Mouse (Mus musculus): ENCODE measurements around the gene Saysd1. TPM values are rescaled to one million over a fixed set of nuclear protein-coding genes. Genes with fewer than 3 reads are reported as not detected.

The Saysd1 gene
- polyA plus RNA-seq, 1 experiment from 2014 or later = 3.8 TPM

DNA sequence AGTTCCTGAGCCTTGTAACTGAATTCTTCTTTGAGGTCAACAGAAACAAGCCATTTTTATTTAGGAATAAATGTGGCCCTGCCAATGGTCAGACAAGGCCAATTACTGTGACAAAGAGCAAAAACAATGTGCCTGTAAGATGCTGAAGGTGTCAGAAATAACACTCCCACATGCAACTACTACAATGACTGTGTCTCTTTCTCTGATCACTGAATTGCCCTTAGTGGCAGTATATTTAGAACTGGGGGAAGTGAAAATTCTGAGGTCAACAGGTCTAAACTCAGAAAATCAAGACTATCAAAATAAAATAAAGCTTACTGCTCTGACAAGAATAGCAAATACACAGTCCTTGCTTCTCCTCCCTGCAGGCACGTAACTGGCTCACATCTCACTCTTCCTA, 63.6 kb downstream of the Saysd1 start:
- H3K27me3 ChIP-seq = no peaks in the 10 kb centered on the region
- H3K27ac ChIP-seq (replicated peaks) = no peak overlapping the region
- H3K4me3 ChIP-seq (replicated peaks) = no peak overlapping the region
- H3K4me2 ChIP-seq = no peak overlapping the region
- H3K36me3 ChIP-seq (replicated peaks) = no peaks in the 10 kb centered on the region
- WGBS (ENCODE audit: insufficient replicate concordance) = 64% methylated on average over 1 of the region's 1 CpGs
- H3K4me1 ChIP-seq (replicated peaks) = no peaks in the 10 kb centered on the region; the same call in 1 of the 2 replicates
- H3K9me3 ChIP-seq (replicated peaks) = no peaks in the 10 kb centered on the region
- no peak for ATAC-seq (ENCODE audit: insufficient read depth)
- no peak overlapping the region for H3K9ac ChIP-seq

DNA sequence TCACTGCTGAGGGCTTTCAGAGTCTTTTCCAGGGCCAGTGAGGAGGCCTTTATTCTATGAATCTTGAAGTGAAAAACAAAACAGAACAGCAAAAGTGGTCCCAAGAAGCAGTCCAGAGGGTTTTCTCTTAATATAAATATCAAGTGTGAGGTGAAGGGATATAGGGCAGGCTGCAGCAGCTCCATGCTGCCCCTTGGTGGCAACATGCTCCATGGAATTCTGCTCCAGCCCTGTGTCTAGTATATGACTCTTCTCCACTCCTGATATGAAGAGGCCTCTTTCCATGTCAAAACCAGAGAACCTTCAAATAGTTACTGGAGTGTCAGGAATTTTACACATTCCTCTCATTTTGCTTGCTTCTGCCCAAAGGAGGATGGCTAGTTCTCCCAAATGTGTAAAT, 67.7 kb downstream of the Saysd1 start:
- Histone ChIP-seq H3K36me3 (replicated peaks) (no peaks in the 10 kb centered on the region), H3K4me2 (no peak overlapping the region), H3K27me3 (no peaks in the 10 kb centered on the region), H3K9me3 (replicated peaks) (no peaks in the 10 kb centered on the region), H3K4me1 (replicated peaks) (no peaks in the 10 kb centered on the region), H3K9ac (no peak overlapping the region), H3K27ac (replicated peaks) (no peak overlapping the region), H3K4me3 (replicated peaks) (no peak overlapping the region)
- no peak for ATAC-seq (ENCODE audit: insufficient read depth)

DNA sequence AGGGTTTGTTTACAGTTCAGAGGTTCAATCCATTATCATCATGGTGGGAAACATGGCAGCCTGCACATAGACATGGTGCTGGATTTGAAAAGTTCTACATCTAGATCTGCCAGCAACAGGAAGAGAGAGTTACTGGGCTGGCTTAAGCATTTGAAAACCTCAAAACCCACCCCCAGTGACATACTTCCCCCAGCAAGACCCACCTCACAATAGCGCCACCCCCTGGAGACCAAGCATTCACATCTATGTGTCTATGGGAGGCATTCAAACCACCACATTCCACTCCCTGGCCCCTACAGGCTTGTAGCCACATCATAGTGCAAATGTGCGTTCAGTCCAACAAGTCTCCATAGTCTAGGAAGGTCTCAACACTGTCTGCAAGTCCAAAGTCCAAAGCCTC, 70.0 kb downstream of the Saysd1 start:
- Histone ChIP-seq H3K4me2 (no peak overlapping the region), H3K4me3 (replicated peaks) (no peak overlapping the region), H3K4me1 (replicated peaks) (no peaks in the 10 kb centered on the region), H3K9me3 (replicated peaks) (no peaks in the 10 kb centered on the region), H3K36me3 (replicated peaks) (no peaks in the 10 kb centered on the region), H3K27me3 (no peaks in the 10 kb centered on the region), H3K27ac (replicated peaks) (no peak overlapping the region), H3K9ac (no peak overlapping the region)
- WGBS (ENCODE audit: insufficient replicate concordance) = 60% methylated on average over 2 of the region's 2 CpGs
- no peak for ATAC-seq (ENCODE audit: insufficient read depth)

- Histone ChIP-seq H3K4me3 (replicated peaks) (no peak overlapping the region), H3K9me3 (replicated peaks) (no peaks in the 10 kb centered on the region), H3K36me3 (replicated peaks) (no peaks in the 10 kb centered on the region), H3K4me2 (no peak overlapping the region), H3K27me3 (no peaks in the 10 kb centered on the region), H3K9ac (no peak overlapping the region), H3K27ac (replicated peaks) (no peak overlapping the region), H3K4me1 (replicated peaks) (no peaks in the 10 kb centered on the region)
- WGBS (ENCODE audit: insufficient replicate concordance) = 33% methylated on average over 18 of the region's 18 CpGs
- no peak for ATAC-seq (ENCODE audit: insufficient read depth)
Measured at GRCm38 (mm10) chr14:20067293-20068074, 70.8 kb downstream of the Saysd1 start.

- no peak overlapping the region for H3K4me3 ChIP-seq (replicated peaks)
- H3K27me3 ChIP-seq = no peaks in the 10 kb centered on the region
- no peaks in the 10 kb centered on the region for H3K9me3 ChIP-seq (replicated peaks)
- H3K36me3 ChIP-seq (replicated peaks) = no peaks in the 10 kb centered on the region
- no peak for ATAC-seq (ENCODE audit: insufficient read depth)
- H3K27ac ChIP-seq (replicated peaks) = no peak overlapping the region
- H3K9ac ChIP-seq = no peak overlapping the region
- H3K4me1 ChIP-seq (replicated peaks) = no peaks in the 10 kb centered on the region
- no peak overlapping the region for H3K4me2 ChIP-seq
Measured at GRCm38 (mm10) chr14:20064771-20065170, 73.6 kb downstream of the Saysd1 start.

- no peak for ATAC-seq (ENCODE audit: insufficient read depth)
- 49% methylated on average over 2 of the region's 2 CpGs for WGBS (ENCODE audit: insufficient replicate concordance)
- H3K4me2 ChIP-seq = no peak overlapping the region
- H3K4me1 ChIP-seq (replicated peaks) = no peaks in the 10 kb centered on the region
- no peaks in the 10 kb centered on the region for H3K9me3 ChIP-seq (replicated peaks)
- H3K27me3 ChIP-seq = 0 out of 2 replicates have a peak, but pooled peaks cover 3% of the 10 kb centered on the region
- H3K27ac ChIP-seq (replicated peaks) = no peak overlapping the region
- no peaks in the 10 kb centered on the region for H3K36me3 ChIP-seq (replicated peaks)
- H3K9ac ChIP-seq = no peak overlapping the region
- H3K4me3 ChIP-seq (replicated peaks) = no peak overlapping the region
Measured at GRCm38 (mm10) chr14:20048481-20048835, 89.9 kb downstream of the Saysd1 start.

GRCm38 (mm10) chr14:20047814-20048480, 90.4 kb downstream of the Saysd1 start:
- Histone ChIP-seq H3K9ac (no peak overlapping the region), H3K36me3 (replicated peaks) (no peaks in the 10 kb centered on the region), H3K27me3 (0 out of 2 replicates have a peak, but pooled peaks cover 3% of the 10 kb centered on the region), H3K4me2 (no peak overlapping the region), H3K9me3 (replicated peaks) (no peaks in the 10 kb centered on the region), H3K4me1 (replicated peaks) (no peaks in the 10 kb centered on the region), H3K27ac (replicated peaks) (no peak overlapping the region), H3K4me3 (replicated peaks) (no peak overlapping the region)
- ATAC-seq (ENCODE audit: insufficient read depth) = no peak
- WGBS (ENCODE audit: insufficient replicate concordance) = 42% methylated on average over 3 of the region's 3 CpGs

GRCm38 (mm10) chr14:20047291-20047690, 91.0 kb downstream of the Saysd1 start:
- H3K27ac ChIP-seq (replicated peaks) = no peak overlapping the region

GRCm38 (mm10) chr14:20044036-20044435, 94.3 kb downstream of the Saysd1 start:
- Histone ChIP-seq H3K9me3 (replicated peaks) (no peaks in the 10 kb centered on the region), H3K27me3 (0 out of 2 replicates have a peak, but pooled peaks cover 3% of the 10 kb centered on the region), H3K4me1 (replicated peaks) (no peaks in the 10 kb centered on the region), H3K36me3 (replicated peaks) (no peaks in the 10 kb centered on the region), H3K27ac (replicated peaks) (no peak overlapping the region), H3K4me3 (replicated peaks) (no peak overlapping the region), H3K4me2 (no peak overlapping the region), H3K9ac (no peak overlapping the region)
- ATAC-seq (ENCODE audit: insufficient read depth) = no peak
- 72% methylated on average over 1 of the region's 1 CpGs for WGBS (ENCODE audit: insufficient replicate concordance)

More at GRCm38 (mm10) chr14:20047291-20047690, 91.0 kb downstream of the Saysd1 start:
- Histone ChIP-seq H3K4me3 (replicated peaks) (no peak overlapping the region), H3K9me3 (replicated peaks) (no peaks in the 10 kb centered on the region), H3K27me3 (0 out of 2 replicates have a peak, but pooled peaks cover 3% of the 10 kb centered on the region), H3K4me2 (no peak overlapping the region), H3K4me1 (replicated peaks) (no peaks in the 10 kb centered on the region), H3K36me3 (replicated peaks) (no peaks in the 10 kb centered on the region), H3K9ac (no peak overlapping the region)
- ATAC-seq (ENCODE audit: insufficient read depth) = no peak
- 36% methylated on average over 2 of the region's 2 CpGs for WGBS (ENCODE audit: insufficient replicate concordance)

- ATAC-seq (ENCODE audit: insufficient read depth) = no peak
- no peaks in the 10 kb centered on the region for H3K36me3 ChIP-seq (replicated peaks)
- no peaks in the 10 kb centered on the region for H3K4me1 ChIP-seq (replicated peaks)
- H3K27me3 ChIP-seq = 0 out of 2 replicates have a peak, but pooled peaks cover 3% of the 10 kb centered on the region
- H3K4me3 ChIP-seq (replicated peaks) = no peak overlapping the region
- 29% methylated on average over 2 of the region's 2 CpGs for WGBS (ENCODE audit: insufficient replicate concordance)
- H3K27ac ChIP-seq (replicated peaks) = no peak overlapping the region
- H3K4me2 ChIP-seq = no peak overlapping the region
- H3K9ac ChIP-seq = no peak overlapping the region
- H3K9me3 ChIP-seq (replicated peaks) = no peaks in the 10 kb centered on the region
Measured at GRCm38 (mm10) chr14:20041836-20042235, 96.5 kb downstream of the Saysd1 start.

DNA sequence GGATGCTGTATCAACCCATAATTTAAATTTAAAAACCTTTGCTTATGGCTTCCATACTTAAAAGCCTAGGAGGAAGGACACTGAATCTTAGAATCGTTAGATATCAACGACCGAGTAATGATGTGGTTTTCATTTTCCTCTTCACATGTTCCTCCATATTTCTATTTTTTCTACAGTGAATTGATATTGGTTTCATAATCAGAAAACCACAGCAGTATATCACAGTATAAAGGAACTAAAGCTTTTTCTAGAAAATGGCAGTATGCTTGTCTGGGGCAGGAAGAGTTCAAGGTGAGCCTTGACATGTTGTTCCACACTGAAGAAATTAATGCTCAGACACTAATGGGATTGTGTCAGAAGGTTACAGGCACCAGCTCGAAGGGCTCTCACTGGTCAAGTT, 97.4 kb downstream of the Saysd1 start:
- H3K27ac ChIP-seq (replicated peaks) = no peak overlapping the region
- H3K9ac ChIP-seq = no peak overlapping the region
- no peaks in the 10 kb centered on the region for H3K9me3 ChIP-seq (replicated peaks)
- no peak overlapping the region for H3K4me3 ChIP-seq (replicated peaks)
- H3K4me1 ChIP-seq (replicated peaks) = no peaks in the 10 kb centered on the region
- no peak overlapping the region for H3K4me2 ChIP-seq
- WGBS (ENCODE audit: insufficient replicate concordance) = 57% methylated on average over 4 of the region's 4 CpGs
- H3K27me3 ChIP-seq = 0 out of 2 replicates have a peak, but pooled peaks cover 3% of the 10 kb centered on the region
- H3K36me3 ChIP-seq (replicated peaks) = no peaks in the 10 kb centered on the region
- ATAC-seq (ENCODE audit: insufficient read depth) = no peak

All from liver, embryonic 15.5 days (tissue).